Mouse (Mus musculus) CD4-positive, CD25-positive, alpha-beta regulatory T cell (primary cell): ENCODE data around the gene Tert. TPM values are rescaled to one million over a fixed set of nuclear protein-coding genes. Genes with fewer than 3 reads are reported as not detected.

ENCODE experiments used
- polyA plus RNA-seq: library from polyadenylated mRNA; unstranded; fragments of 100-300 nt; shearing (Covaris generic); gene quantifications from one replicate; pipeline ENCODE4 v1.2.1, GENCODE M21; 2017

Tert gene
- 5.0 TPM for polyA plus RNA-seq

GRCm38 (mm10) chr13:73626745-73627549, at the start of gene Tert:
TSS of gene Tert (plus strand) at chr13:73626911.

DNA sequence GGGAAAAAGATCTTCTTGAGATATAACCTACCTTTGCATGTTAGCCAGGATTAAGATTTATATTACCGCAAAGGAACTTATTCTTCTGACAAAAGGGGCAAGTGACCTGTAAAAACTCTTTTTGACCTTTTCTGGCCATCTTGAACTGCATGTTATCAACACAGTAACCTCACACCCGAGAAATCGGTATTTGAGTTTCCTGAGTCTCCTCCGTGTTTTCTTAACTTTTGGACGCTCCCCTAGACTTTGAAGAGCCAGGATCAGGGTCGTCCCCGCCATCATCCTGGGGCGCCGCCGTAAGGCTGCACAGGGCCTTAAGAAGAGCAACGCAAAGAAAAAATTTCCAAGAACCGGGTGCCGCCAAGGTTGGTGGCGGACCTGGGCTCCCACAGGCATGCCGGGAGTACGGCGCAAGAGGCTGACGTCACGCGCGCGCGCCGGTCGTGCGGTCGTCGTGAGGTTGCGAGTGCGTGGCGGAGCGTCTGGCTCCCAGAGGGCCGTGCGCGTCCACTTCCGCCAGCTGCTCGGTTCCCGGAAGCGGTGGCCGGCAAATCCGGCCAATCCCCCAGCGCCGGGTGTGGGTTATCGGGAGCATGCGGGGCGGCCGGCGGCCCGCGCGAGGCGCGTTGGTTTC, 23.1 kb upstream of the Tert start, which contains the start of gene Clptm1l:
TSS of gene Clptm1l (plus strand) at position 485 of the 634 bp plus-strand sequence.

GRCm38 (mm10) chr13:73677853-73678252, 51.1 kb downstream of the Tert start, which contains the start of gene Slc6a18:
TSS of gene Slc6a18 (minus strand) at chr13:73678023.

Other genes with a start within 250 kb of the Tert start
- gene Lpcat1, start 159.7 kb upstream of the Tert start, polyA plus RNA-seq, result 61.0 TPM
- not detected for gene Slc6a3, start 90.2 kb upstream of the Tert start, polyA plus RNA-seq
- gene Clptm1l, start 22.9 kb upstream of the Tert start, polyA plus RNA-seq, result 223 TPM
- not detected for gene Slc6a18, start 51.1 kb downstream of the Tert start, polyA plus RNA-seq
- gene Slc6a19, start 78.0 kb downstream of the Tert start, polyA plus RNA-seq, result not detected
- gene Slc12a7, start 106.2 kb downstream of the Tert start, polyA plus RNA-seq, result 91.2 TPM
- gene Nkd2, start 220.7 kb downstream of the Tert start, polyA plus RNA-seq, result 0.23 TPM